15 mouse cellular contexts compared by ENCODE assay signal in genomic region chr14:121660167-121660894, GRCm38 (mm10).
DNase-seq lines count a peak whose midpoint lies in the region; ATAC-seq and TF ChIP-seq lines count a peak whose summit lies in the region.
"Had no signal": no experiment of that assay in that cellular context is flagged by ENCODE, and none has a peak within 500 bp of the region (broad histone marks: within the 10 kb centered on the region; RNA-seq: fewer than 3 reads in every experiment).

No protein-coding gene starts in this region.

- TF ChIP-seq POLR2A in lung, adult 2 months (IDR thresholded peaks at IDR 0.05; ENCODE audit: borderline replicate concordance, extremely low read depth, low read depth, low read length): no peak

- peaks cover 2% of the 10 kb centered on the region for H3K36me3 ChIP-seq in hindbrain, embryonic 16.5 days (ENCODE audit: control insufficient read depth, insufficient read depth, low read length)
- H3K36me3 ChIP-seq: embryonic facial prominence, embryonic 12.5 days had no signal

- no peak for TF ChIP-seq CTCF in gastrocnemius, adult 2 months (IDR thresholded peaks at IDR 0.05)
- no peak for TF ChIP-seq CTCF in lung, adult 2 months (IDR thresholded peaks at IDR 0.05; ENCODE audit: insufficient read depth, low read length)

- DNase-seq in gastrocnemius, adult 2 months: no peak
- DNase-seq in gastrocnemius, postnatal 36 days: no peak
- DNase-seq in lung, adult 18-20 months: peak; percentile 71 to 79
- DNase-seq in lung, adult 2 months: no peak
- DNase-seq in lung, postnatal 14 days: peak; percentile 49
- DNase-seq in liver: no peak
- no peak for DNase-seq in urinary bladder, postnatal 4 days (ENCODE audit: low spot score in 2 of 2)
- DNase-seq: adrenal gland, postnatal 25 days; cerebellum, postnatal 10 days; forebrain, postnatal 0 days; gastrocnemius, postnatal 14 days; kidney, postnatal 10 days; right cerebral cortex, postnatal 4 days had no signal

- intact Hi-C loops in gastrocnemius, adult 2 months (cut with DNase I): loop anchor here (5.0 kb wide), 1 partner anchor 37 kb away; no protein-coding TSS in a partner anchor
- intact Hi-C loops in gastrocnemius, postnatal 36 days (cut with DNase I): no loop called here

- H3K4me1 ChIP-seq in lung, adult 2 months (ENCODE audit: control insufficient read depth, insufficient read depth, low read length): peaks cover 24% of the 10 kb centered on the region
- H3K4me1 ChIP-seq in hindbrain, embryonic 16.5 days (ENCODE audit: control insufficient read depth, insufficient read depth, low read depth, low read length): no peaks in the 10 kb centered on the region
- H3K4me1 ChIP-seq: embryonic facial prominence, embryonic 12.5 days had no signal

- no peak overlapping the region for H3K4me2 ChIP-seq in hindbrain, embryonic 16.5 days (ENCODE audit: low read length)
- H3K4me2 ChIP-seq: embryonic facial prominence, embryonic 12.5 days had no signal

- ATAC-seq in hindbrain, embryonic 16.5 days: no peak
- ATAC-seq: forebrain, postnatal 0 days had no signal

- WGBS in lung, adult 2 months: 36% methylated on average over 15 of the region's 15 CpGs
- 86% methylated on average over 15 of the region's 15 CpGs for WGBS in hindbrain, embryonic 16.5 days

- no peak overlapping the region for H3K9ac ChIP-seq in hindbrain, embryonic 16.5 days (ENCODE audit: low read depth, low read length)
- H3K9ac ChIP-seq: embryonic facial prominence, embryonic 12.5 days; forebrain, postnatal 0 days had no signal

- no peaks in the 10 kb centered on the region for H3K9me3 ChIP-seq in hindbrain, embryonic 16.5 days (ENCODE audit: control insufficient read depth, low read length)
- H3K9me3 ChIP-seq: embryonic facial prominence, embryonic 12.5 days had no signal

- no peak overlapping the region for H3K4me3 ChIP-seq in gastrocnemius, adult 2 months
- no peak overlapping the region for H3K4me3 ChIP-seq in lung, adult 2 months (replicated peaks; ENCODE audit: extremely low read depth, low read depth, low read length)
- H3K4me3 ChIP-seq in hindbrain, embryonic 16.5 days (ENCODE audit: low read length): no peak overlapping the region
- H3K4me3 ChIP-seq: embryonic facial prominence, embryonic 12.5 days had no signal

- peak overlapping the region; percentile 61 for H3K27ac ChIP-seq in gastrocnemius, adult 2 months
- no peak overlapping the region for H3K27ac ChIP-seq in hindbrain, embryonic 16.5 days (ENCODE audit: low read depth, low read length)
- H3K27ac ChIP-seq: embryonic facial prominence, embryonic 12.5 days had no signal

- no peaks in the 10 kb centered on the region for H3K27me3 ChIP-seq in hindbrain, embryonic 16.5 days (replicated peaks; ENCODE audit: control insufficient read depth, insufficient read depth, low read length)
- H3K27me3 ChIP-seq: embryonic facial prominence, embryonic 12.5 days had no signal

Comparison
In these comparisons a context has a peak if more than half of its experiments do, and no peak if none do; other contexts are left out.
1. DNase-seq: peak in lung, adult 18-20 months (2 of 2) and lung, postnatal 14 days (single experiment); none in gastrocnemius, adult 2 months (single experiment), gastrocnemius, postnatal 36 days (0 of 2), lung, adult 2 months (single experiment), liver (single experiment) and urinary bladder, postnatal 4 days (0 of 2).